Mouse (Mus musculus) myocyte (in vitro differentiated cells): ENCODE measurements around the gene Tmem128.
A peak's percentile ranks its signal among the peaks of the same experiment; 100 is the strongest.

Source experiments
- CEBPB ChIP-seq: IDR thresholded peaks from 2 replicates; pipeline ENCODE4 v1.6.1; 2011; ENCODE audit warnings: mild to moderate bottlenecking, moderate library complexity; ENCODE audit not compliant: poor library complexity, insufficient read depth, severe bottlenecking
- E2F4 ChIP-seq: IDR thresholded peaks from one replicate; pipeline ENCODE4 v1.6.1; 2011; ENCODE audit warnings: mild to moderate bottlenecking, control low read depth, moderate library complexity; ENCODE audit not compliant: insufficient read depth
- MAX ChIP-seq: IDR thresholded peaks from one replicate; pipeline ENCODE4 v1.6.1; 2011; ENCODE audit warnings: low read depth, mild to moderate bottlenecking, control low read depth
- MYOD1 ChIP-seq, 3 experiments: IDR thresholded peaks; one replicate each; pipeline ENCODE4 v1.6.1; 2011; ENCODE audit warnings: control low read depth in 2 of 3, low read depth in 2 of 3, mild to moderate bottlenecking in 2 of 3, moderate library complexity in 1 of 3; ENCODE audit not compliant: insufficient read length in 2 of 3, control insufficient read depth in 1 of 3
- MYOG ChIP-seq, 3 experiments: IDR thresholded peaks; one replicate each; pipeline ENCODE4 v1.6.1; 2011; ENCODE audit warnings: control low read depth in 2 of 3, low read depth in 2 of 3, mild to moderate bottlenecking in 2 of 3; ENCODE audit not compliant: insufficient read length in 2 of 3, control insufficient read depth in 1 of 3, insufficient read depth in 1 of 3
- POLR2A ChIP-seq: IDR thresholded peaks from one replicate; pipeline ENCODE4 v1.6.1; 2011; ENCODE audit warnings: low read depth, mild to moderate bottlenecking, control low read depth, moderate library complexity; ENCODE audit not compliant: insufficient read length
- POLR2AphosphoS2 ChIP-seq: IDR thresholded peaks from one replicate; pipeline ENCODE4 v1.6.1; 2011; ENCODE audit warnings: low read depth, control low read depth; ENCODE audit not compliant: insufficient read length
- REST ChIP-seq: IDR thresholded peaks from one replicate; pipeline ENCODE4 v1.6.1; 2011; ENCODE audit warnings: mild to moderate bottlenecking, control low read depth, moderate library complexity; ENCODE audit not compliant: insufficient read depth, insufficient read length
- TCF12 ChIP-seq: IDR thresholded peaks from one replicate; pipeline ENCODE4 v1.6.1; 2011; ENCODE audit warnings: mild to moderate bottlenecking, control low read depth; ENCODE audit not compliant: poor library complexity, insufficient read depth, severe bottlenecking
- USF1 ChIP-seq: IDR thresholded peaks from one replicate; pipeline ENCODE4 v1.6.1; 2011; ENCODE audit warnings: low read depth, mild to moderate bottlenecking, control low read depth, moderate library complexity

- TF ChIP-seq USF1 (no peak), MAX (no peak), POLR2A (no peak), REST (no peak), MYOG (IDR thresholded peaks at IDR 0.05; ENCODE audit: control insufficient read depth in 1 of 3, insufficient read depth in 1 of 3, insufficient read length in 2 of 3, low read depth in 2 of 3) (peak in 1 of 3 experiments; percentile 18), MYOD1 (IDR thresholded peaks at IDR 0.05; ENCODE audit: control insufficient read depth in 1 of 3, insufficient read length in 2 of 3, low read depth in 2 of 3) (peak in 2 of 3 experiments; percentile 38 to 69), POLR2AphosphoS2 (no peak), CEBPB (no peak), TCF12 (peak; percentile 7), E2F4 (no peak)
These were observed 42.7 kb downstream of the Tmem128 start for GRCm38 (mm10) chr5:38302651-38303050.
